8 mouse cellular contexts compared by ENCODE assay signal in the genomic region with DNA sequence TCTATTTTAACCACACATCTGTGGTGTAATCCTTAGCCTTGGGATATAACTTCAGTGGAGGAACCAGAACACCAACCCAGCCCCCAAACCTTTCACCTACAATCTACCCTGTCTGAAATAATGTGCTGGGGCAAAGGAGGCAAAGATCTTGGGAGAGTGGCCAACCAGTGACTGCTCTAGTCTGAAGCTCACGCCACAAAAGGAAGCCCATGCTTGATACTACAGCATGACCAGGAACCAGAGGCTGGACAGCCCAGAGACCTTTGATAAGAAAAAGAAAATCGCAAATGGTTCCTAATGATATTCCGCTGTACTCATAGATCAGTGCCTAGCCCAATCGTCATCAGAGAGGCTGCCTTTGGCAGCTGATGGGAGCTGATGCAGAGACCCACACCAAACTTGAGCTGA. TPM values are rescaled to one million over a fixed set of nuclear protein-coding genes. Genes with fewer than 3 reads are reported as not detected.
DNase-seq lines count a peak whose midpoint lies in the region; ATAC-seq lines count a peak whose summit lies in the region.

No protein-coding gene starts in this region.

- H3K9me3 ChIP-seq in embryonic facial prominence, embryonic 15.5 days (replicated peaks) = no peaks in the 10 kb centered on the region
- H3K9me3 ChIP-seq in intestine, embryonic 15.5 days = no peaks in the 10 kb centered on the region
- no peaks in the 10 kb centered on the region for H3K9me3 ChIP-seq in lung, embryonic 16.5 days (ENCODE audit: control insufficient read depth, low read length)

- H3K27ac ChIP-seq in embryonic facial prominence, embryonic 15.5 days (replicated peaks) = no peak overlapping the region; the same call in 1 of the 2 replicates
- 0 out of 2 replicates have a peak overlapping the region, but pooled peaks have one; percentile 37 for H3K27ac ChIP-seq in intestine, embryonic 15.5 days
- peak overlapping the region; percentile 96 for H3K27ac ChIP-seq in lung, embryonic 16.5 days (ENCODE audit: low read length)

- peaks cover 17% of the 10 kb centered on the region for H3K4me1 ChIP-seq in embryonic facial prominence, embryonic 15.5 days
- H3K4me1 ChIP-seq in intestine, embryonic 15.5 days (replicated peaks) = peaks cover 8% of the 10 kb centered on the region; the same call in 1 of the 2 replicates
- peaks cover 14% of the 10 kb centered on the region for H3K4me1 ChIP-seq in lung, embryonic 16.5 days (replicated peaks; ENCODE audit: control insufficient read depth, insufficient read depth, low read length)

- intact Hi-C loops in heart, postnatal 25 days (cut with DNase I) = no loop called here

- no peak overlapping the region for H3K9ac ChIP-seq in embryonic facial prominence, embryonic 15.5 days
- 0 out of 2 replicates have a peak overlapping the region, but pooled peaks have one; percentile 6 for H3K9ac ChIP-seq in intestine, embryonic 15.5 days
- H3K9ac ChIP-seq in lung, embryonic 16.5 days (ENCODE audit: low read length) = peak overlapping the region; percentile 63

- peak; percentile 94 for DNase-seq in heart, adult 11 months
- DNase-seq in heart, postnatal 25 days (ENCODE audit: low spot score) = no peak
- no peak for DNase-seq in retina, postnatal 1 day
- DNase-seq in gastrocnemius, postnatal 25 days = no peak

- peak overlapping the region; percentile 66; the same call in 1 of the 2 replicates for H3K4me3 ChIP-seq in embryonic facial prominence, embryonic 15.5 days (replicated peaks)
- H3K4me3 ChIP-seq in intestine, embryonic 15.5 days (replicated peaks) = 0 out of 2 replicates have a peak overlapping the region, but pooled peaks have one; percentile 80
- peak overlapping the region; percentile 74; the same call in 1 of the 2 replicates for H3K4me3 ChIP-seq in lung, embryonic 16.5 days (ENCODE audit: low read length)

- 77% methylated on average over 4 of the region's 4 CpGs for WGBS in embryonic facial prominence, embryonic 15.5 days
- WGBS in intestine, embryonic 15.5 days = 78% methylated on average over 4 of the region's 4 CpGs
- 80% methylated on average over 4 of the region's 4 CpGs for WGBS in lung, embryonic 16.5 days

- peak overlapping the region; percentile 64; the same call in 1 of the 2 replicates for H3K4me2 ChIP-seq in embryonic facial prominence, embryonic 15.5 days (replicated peaks)
- peak overlapping the region; percentile 69 for H3K4me2 ChIP-seq in intestine, embryonic 15.5 days (replicated peaks)
- peak overlapping the region; percentile 73 for H3K4me2 ChIP-seq in lung, embryonic 16.5 days (ENCODE audit: low read depth, low read length)

- no peaks in the 10 kb centered on the region for H3K36me3 ChIP-seq in embryonic facial prominence, embryonic 15.5 days
- H3K36me3 ChIP-seq in intestine, embryonic 15.5 days = no peaks in the 10 kb centered on the region
- H3K36me3 ChIP-seq in lung, embryonic 16.5 days (ENCODE audit: control insufficient read depth, insufficient read depth, low read length) = no peaks in the 10 kb centered on the region

- no peak for ATAC-seq in embryonic facial prominence, embryonic 15.5 days (ENCODE audit: insufficient number of reproducible peaks, low FRiP score, low TSS enrichment, low read depth)
- ATAC-seq in intestine, embryonic 15.5 days = no peak
- ATAC-seq in lung, embryonic 16.5 days (ENCODE audit: low read depth) = no peak
- no peak for ATAC-seq in monocyte, adult 5-6 weeks (replicated peaks; ENCODE audit: insufficient number of reproducible peaks, low FRiP score, low TSS enrichment, poor library complexity, severe bottlenecking)

- H3K27me3 ChIP-seq in embryonic facial prominence, embryonic 15.5 days = no peaks in the 10 kb centered on the region
- no peaks in the 10 kb centered on the region for H3K27me3 ChIP-seq in intestine, embryonic 15.5 days (replicated peaks)
- H3K27me3 ChIP-seq in lung, embryonic 16.5 days (ENCODE audit: control insufficient read depth, insufficient read depth, low read depth, low read length) = no peaks in the 10 kb centered on the region

RNA-seq across cellular contexts. Expression of gene Akap7, which starts 9.4 kb away (rescaled TPM):
- 10 to 100 TPM; 52.6 to 58.2 TPM for total RNA-seq in heart, postnatal 25 days (2021)
- 18.8 and 22.3 TPM in 2 replicates for polyA plus RNA-seq in embryonic facial prominence, embryonic 15.5 days (2015; fragmentation: Nextera tagmentation; extraction: Ambion mirVana)
- 41.9 and 45.6 TPM in 2 replicates for polyA plus RNA-seq in intestine, embryonic 15.5 days (2015; fragmentation: Nextera tagmentation; extraction: Ambion mirVana)
- polyA plus RNA-seq in lung, embryonic 16.5 days (2015; fragmentation: Nextera tagmentation; extraction: Ambion mirVana) = 18.9 and 20.1 TPM in 2 replicates
- 17.4 to 28.8 TPM (median 22.7 TPM) in 3 replicates for total RNA-seq in monocyte, adult 5-6 weeks (2017)
- total RNA-seq in gastrocnemius, postnatal 25 days (2021) = 10 to 100 TPM; 19.7 to 21.5 TPM
